Mouse (Mus musculus) cerebellum, postnatal 36 days (tissue): Measurements from ENCODE around the gene B4galt3.
A peak's percentile ranks its signal among the peaks of the same experiment; 100 is the strongest.

Experiments used
- DNase-seq, 2 experiments: peaks; one replicate each; pipeline ENCODE4 v3.0.0; 2021 to 2022; ENCODE audit warnings: mixed read lengths in 2 of 2

B4galt3 gene

GRCm38 (mm10) chr1:171265971-171266744, 4.0 kb upstream of the B4galt3 start:
- no peak for DNase-seq

- no peak for DNase-seq
Measured at GRCm38 (mm10) chr1:171268341-171268740, 1.8 kb upstream of the B4galt3 start.

- DNase-seq, result peak in 1 of 2 experiments; percentile 40
Measured at GRCm38 (mm10) chr1:171270573-171270900, 409 bp downstream of the B4galt3 start.

- no peak for DNase-seq
Measured at GRCm38 (mm10) chr1:171271196-171271595, 1.1 kb downstream of the B4galt3 start.

GRCm38 (mm10) chr1:171271622-171272021, 1.5 kb downstream of the B4galt3 start:
- DNase-seq, result no peak

- DNase-seq, result no peak
Measured at GRCm38 (mm10) chr1:171272086-171272485, 2.0 kb downstream of the B4galt3 start.

- DNase-seq, result no peak
Measured at GRCm38 (mm10) chr1:171274171-171274570, 4.0 kb downstream of the B4galt3 start.

- DNase-seq, result no peak
Measured at GRCm38 (mm10) chr1:171275144-171275734, 5.1 kb downstream of the B4galt3 start.

GRCm38 (mm10) chr1:171276110-171276748, 6.1 kb downstream of the B4galt3 start:
- no peak for DNase-seq

GRCm38 (mm10) chr1:171277736-171278135, 7.6 kb downstream of the B4galt3 start:
- DNase-seq, result no peak

GRCm38 (mm10) chr1:171278436-171278835, 8.3 kb downstream of the B4galt3 start:
- DNase-seq, result no peak

- DNase-seq, result no peak
Measured at GRCm38 (mm10) chr1:171279012-171279705, 9.0 kb downstream of the B4galt3 start.

- DNase-seq, result no peak
Measured at GRCm38 (mm10) chr1:171279721-171280120, 9.6 kb downstream of the B4galt3 start.

GRCm38 (mm10) chr1:171280250-171280915, 10.3 kb downstream of the B4galt3 start:
- DNase-seq, result no peak

- peak; percentile 90 to 92 for DNase-seq
Measured at GRCm38 (mm10) chr1:171280916-171281527, 10.9 kb downstream of the B4galt3 start, which contains the start of gene Ppox. Gene Ppox (minus strand): TSS chr1:171281186.

- peak; percentile 77 to 80 for DNase-seq
Measured at GRCm38 (mm10) chr1:171281528-171281923, 11.4 kb downstream of the B4galt3 start.

GRCm38 (mm10) chr1:171282086-171282805, 12.1 kb downstream of the B4galt3 start:
- DNase-seq, result no peak

- DNase-seq, result peak in 1 of 2 experiments; percentile 2
Measured at GRCm38 (mm10) chr1:171283188-171284160, 13.3 kb downstream of the B4galt3 start.

- DNase-seq, result no peak
Measured at GRCm38 (mm10) chr1:171284491-171284890, 14.4 kb downstream of the B4galt3 start.
